Mouse (Mus musculus) gastrocnemius, postnatal 4 days (tissue): ENCODE measurements around the gene Krt8. TPM values are rescaled to one million over a fixed set of nuclear protein-coding genes. Genes with fewer than 3 reads are reported as not detected.

Experiments
- DNase-seq, 2 experiments: peaks; one replicate each; pipeline ENCODE4 v3.0.0; 2021 to 2022; ENCODE audit warnings: low spot score in 2 of 2, mixed read lengths in 2 of 2
- total RNA-seq, 2 experiments: library from RNA; stranded (reverse); gene quantifications; 2 replicates each; pipeline ENCODE4 v1.2.3; 2021

The Krt8 gene
- total RNA-seq, 2 experiments from 2014 or later, result 4.0 to 4.7 TPM

GRCm38 (mm10) chr15:101977043-101977726, 27.1 kb downstream of the Krt8 start:
- DNase-seq, result peak; percentile 93 to 94

- DNase-seq, result no peak
Observed at GRCm38 (mm10) chr15:101976641-101977040, 27.6 kb downstream of the Krt8 start.

- peak; percentile 32 to 62 for DNase-seq
Observed at GRCm38 (mm10) chr15:101976023-101976422, 28.3 kb downstream of the Krt8 start.

- no peak for DNase-seq
Observed at GRCm38 (mm10) chr15:101974083-101974845, 30.0 kb downstream of the Krt8 start.

- peak; percentile 88 to 92 for DNase-seq
Observed at GRCm38 (mm10) chr15:101973414-101974077, 30.7 kb downstream of the Krt8 start.

- peak; percentile 43 to 55 for DNase-seq
Observed at GRCm38 (mm10) chr15:101970536-101970935, 33.7 kb downstream of the Krt8 start.

- DNase-seq, result no peak
Observed at GRCm38 (mm10) chr15:101966808-101967207, 37.5 kb downstream of the Krt8 start.

- no peak for DNase-seq
Observed at GRCm38 (mm10) chr15:101958891-101959290, 45.4 kb downstream of the Krt8 start.

GRCm38 (mm10) chr15:101954187-101954586, 50.1 kb downstream of the Krt8 start, which contains the start of gene Krt78:
Gene Krt78, minus strand, starts transcription at chr15:101954287.
- DNase-seq, result no peak

GRCm38 (mm10) chr15:101952733-101953474, 51.4 kb downstream of the Krt8 start:
- DNase-seq, result no peak

Other genes with a start within 250 kb of the Krt8 start
- gene Krt72, start 218.0 kb downstream of the Krt8 start, total RNA-seq, result not detected
- gene Krt73, start 202.1 kb downstream of the Krt8 start, total RNA-seq, result under 1 TPM in 1 of 2 experiments, not detected in 1; 0.21 TPM
- gene Krt2, start 186.3 kb downstream of the Krt8 start, total RNA-seq, result not detected
- gene Krt1, start 153.7 kb downstream of the Krt8 start, total RNA-seq, result 1 to 10 TPM in 1 of 2 experiments, under 1 TPM in 1; 0.81 to 3.1 TPM
- gene Krt77, start 134.8 kb downstream of the Krt8 start, total RNA-seq, result not detected
- not detected for gene Krt76, start 111.6 kb downstream of the Krt8 start, total RNA-seq
- under 1 TPM; 0.44 to 0.67 TPM for gene Krt4, start 79.7 kb downstream of the Krt8 start, total RNA-seq
- gene Krt79, start 64.2 kb downstream of the Krt8 start, total RNA-seq, result under 1 TPM; 0.44 to 0.47 TPM
- gene Krt78, start 50.2 kb downstream of the Krt8 start, total RNA-seq, result not detected
- 1 to 10 TPM; 2.3 to 5.8 TPM for gene Krt18, start 23.7 kb upstream of the Krt8 start, total RNA-seq
- 100 to 1,000 TPM; 182 to 199 TPM for gene Eif4b, start 69.3 kb upstream of the Krt8 start, total RNA-seq
- 10 to 100 TPM; 58.7 to 59.5 TPM for gene Tns2, start 95.9 kb upstream of the Krt8 start, total RNA-seq
- 10 to 100 TPM; 21.1 to 26.7 TPM for gene Spryd3, start 131.8 kb upstream of the Krt8 start, total RNA-seq
- gene Igfbp6, start 139.9 kb upstream of the Krt8 start, total RNA-seq, result 10 to 100 TPM; 80.3 to 91.9 TPM
- gene Soat2, start 146.0 kb upstream of the Krt8 start, total RNA-seq, result under 1 TPM; 0.18 to 0.39 TPM
- 10 to 100 TPM; 56.8 to 66.8 TPM for gene Zfp740, start 198.8 kb upstream of the Krt8 start, total RNA-seq
- gene Csad, start 200.2 kb upstream of the Krt8 start, total RNA-seq, result 10 to 100 TPM; 41.0 to 43.5 TPM
- gene Itgb7, start 227.5 kb upstream of the Krt8 start, total RNA-seq, result 1 to 10 TPM; 1.3 to 2.1 TPM